Mouse (Mus musculus) midbrain, embryonic 12.5 days (tissue): ENCODE data around the gene Gm6351. TPM values are rescaled to one million over a fixed set of nuclear protein-coding genes. Genes with fewer than 3 reads are reported as not detected.
"Not testable (repeated sequence)": the region's sequence is repeated elsewhere in the genome, so short reads cannot be mapped to it uniquely, and the experiment has no call there.

Source experiments
- ATAC-seq: fragments of 200-750 bp; cut with Nextera tagmentation; 2 replicates; pipeline ENCODE4 v1.8.0; 2017; ENCODE audit warnings: low read depth, moderate TSS enrichment, moderate library complexity; ENCODE audit not compliant: low FRiP score
- H3K27ac ChIP-seq: fragments of 300-500 bp; sonication (generic); replicated peaks from 2 replicates; pipeline ENCODE4 v1.5.1; 2016; ENCODE audit warnings: mild to moderate bottlenecking
- H3K27me3 ChIP-seq: fragments of 300-500 bp; sonication (generic); 2 replicates; pipeline ENCODE4 v1.6.1; 2016; ENCODE audit warnings: mild to moderate bottlenecking
- H3K36me3 ChIP-seq: fragments of 300-500 bp; sonication (generic); 2 replicates; pipeline ENCODE4 v1.6.1; 2016
- H3K4me1 ChIP-seq: fragments of 300-500 bp; sonication (generic); 2 replicates; pipeline ENCODE4 v1.6.1; 2016
- H3K4me2 ChIP-seq: fragments of 300-500 bp; sonication (generic); replicated peaks from 2 replicates; pipeline ENCODE4 v1.6.1; 2016; ENCODE audit warnings: mild to moderate bottlenecking, moderate library complexity
- H3K4me3 ChIP-seq: fragments of 300-500 bp; sonication (generic); 2 replicates; pipeline ENCODE4 v1.5.1; 2016; ENCODE audit warnings: mild to moderate bottlenecking
- H3K9ac ChIP-seq: fragments of 300-500 bp; sonication (generic); replicated peaks from 2 replicates; pipeline ENCODE4 v1.6.1; 2016; ENCODE audit warnings: mild to moderate bottlenecking, moderate library complexity
- H3K9me3 ChIP-seq: fragments of 300-500 bp; sonication (generic); 2 replicates; pipeline ENCODE4 v1.6.1; 2016; ENCODE audit warnings: mild to moderate bottlenecking
- WGBS: fragments of 180-500 bp; shearing (Covaris S2); methylation state at CpG from one replicate; pipeline ENCODE4 v1.1.7; 2016; 5-methylcytosine and 5-hydroxymethylcytosine counted together
- polyA plus RNA-seq: library from polyadenylated mRNA; unstranded; fragments of >200 nt; fragmentation: Nextera tagmentation; extraction: Ambion mirVana; gene quantifications from 2 replicates; pipeline ENCODE4 v1.2.1, GENCODE M21; 2016

Gm6351 gene
- not detected in 2 replicates for polyA plus RNA-seq

DNA sequence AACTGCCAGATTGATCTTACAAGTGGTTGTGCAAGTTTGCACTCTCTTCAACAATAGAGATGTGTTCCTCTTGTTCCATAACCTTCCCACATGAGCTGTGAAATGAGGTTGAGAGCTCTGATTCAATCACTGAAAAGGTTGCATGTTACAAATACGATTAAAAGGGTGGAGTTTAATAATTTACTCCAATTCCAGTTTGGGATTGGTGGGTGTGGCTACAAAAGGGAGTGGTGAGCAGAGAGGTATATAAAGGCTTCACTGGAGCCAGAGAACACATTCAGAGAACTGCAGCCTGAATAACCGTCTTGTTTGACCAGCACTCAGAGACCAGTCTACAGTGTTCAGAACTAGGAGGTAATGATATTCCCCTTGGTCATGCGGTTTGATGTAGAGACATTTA is at the start of gene Gm6351:
Gene Gm6351 (plus strand): TSS at position 301 of the 400 bp plus-strand sequence.
- H3K36me3 ChIP-seq, H3K27me3 ChIP-seq, H3K4me1 ChIP-seq, H3K9ac ChIP-seq, H3K4me2 ChIP-seq, H3K4me3 ChIP-seq, H3K27ac ChIP-seq, H3K9me3 ChIP-seq, ATAC-seq: not testable (repeated sequence)
- no CpG with 5 or more reads among the region's 3 CpGs for WGBS

DNA sequence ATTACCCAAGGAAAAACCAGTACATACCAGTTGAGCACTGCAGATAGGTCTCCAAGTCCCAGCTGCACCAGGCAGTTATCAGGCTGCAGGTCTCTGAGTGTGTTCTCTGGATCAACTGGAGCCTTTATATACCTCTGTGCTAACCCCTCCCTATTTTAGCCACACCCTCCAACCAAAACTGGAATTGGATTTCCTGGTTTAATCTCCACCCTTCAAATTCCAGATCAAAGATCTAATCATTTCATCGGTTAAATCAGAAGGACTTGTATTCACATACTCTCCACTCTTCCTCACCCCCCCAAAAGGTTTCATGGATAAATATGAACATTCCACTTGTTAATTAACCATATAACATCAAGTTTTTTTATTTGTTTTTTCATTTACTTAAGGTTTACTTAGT is 5.7 kb upstream of the Gm6351 start, which contains the start of gene BC061212:
Gene BC061212 (minus strand): TSS at position 101 of the 400 bp plus-strand sequence.
- not testable (repeated sequence) for H3K4me2 ChIP-seq, H3K27ac ChIP-seq, H3K4me3 ChIP-seq, ATAC-seq, H3K4me1 ChIP-seq, H3K9ac ChIP-seq, H3K27me3 ChIP-seq, H3K36me3 ChIP-seq, H3K9me3 ChIP-seq
- WGBS: no CpG with 5 or more reads among the region's 1 CpGs

Other genes starting within 250 kb of the Gm6351 start
- not detected in 2 replicates for gene Gm7792, start 232.6 kb upstream of the Gm6351 start, polyA plus RNA-seq
- gene Gm16429, start 147.3 kb upstream of the Gm6351 start, polyA plus RNA-seq: not detected in 2 replicates
- not detected in 2 replicates for gene BC061212, start 5.8 kb upstream of the Gm6351 start, polyA plus RNA-seq
- not detected in 2 replicates for gene Gm3106, start 141.6 kb downstream of the Gm6351 start, polyA plus RNA-seq
- gene A430089I19Rik, start 230.4 kb downstream of the Gm6351 start, polyA plus RNA-seq: not detected in 2 replicates
- gene Gm6502, start 238.1 kb downstream of the Gm6351 start, polyA plus RNA-seq: not detected in 2 replicates